ENCODE assay signal across 29 mouse cellular contexts in genomic region chr12:115003118-115003517, GRCm38 (mm10).
"Had no signal": no experiment of that assay in that cellular context is flagged by ENCODE, and none has a peak within 500 bp of the region (broad histone marks: within the 10 kb centered on the region; RNA-seq: fewer than 3 reads in every experiment).

No protein-coding gene starts in this region.

- H3K9ac ChIP-seq: heart, embryonic 13.5 days; heart, embryonic 15.5 days; hindbrain, embryonic 12.5 days; hindbrain, embryonic 14.5 days; intestine, embryonic 15.5 days; limb, embryonic 12.5 days; liver, embryonic 13.5 days had no signal

- H3K9me3 ChIP-seq: heart, embryonic 15.5 days; intestine, embryonic 15.5 days; limb, embryonic 10.5 days; liver, embryonic 13.5 days had no signal

- ATAC-seq: hindbrain, embryonic 16.5 days; inflammation-experienced regulatory T-cells, adult 6 months; intestine, embryonic 15.5 days; intestine, postnatal 0 days had no signal

- DNase-seq: gastrocnemius, adult 2 months; gastrocnemius, postnatal 10 days; gastrocnemius, postnatal 25 days; heart, adult 11 months; heart, adult 2 months; heart, postnatal 14 days; heart, postnatal 36 days; kidney, adult 18-20 months; kidney, adult 8-10 months; kidney, postnatal 10 days; kidney, postnatal 25 days; kidney, postnatal 4 days; liver; liver, embryonic 13.5 days had no signal

- H3K27me3 ChIP-seq: heart, embryonic 13.5 days; heart, embryonic 15.5 days; hindbrain, embryonic 12.5 days; intestine, embryonic 15.5 days; limb, embryonic 12.5 days; liver, embryonic 13.5 days had no signal

- H3K27ac ChIP-seq: gastrocnemius, adult 2 months; heart, adult 2 months; heart, embryonic 13.5 days; heart, embryonic 15.5 days; hindbrain, embryonic 10.5 days; hindbrain, embryonic 12.5 days; hindbrain, embryonic 14.5 days; intestine, embryonic 15.5 days; layer of hippocampus, adult 2 months; left cerebral cortex, adult 2 months; limb, embryonic 10.5 days; limb, embryonic 12.5 days; liver, embryonic 13.5 days had no signal

- H3K4me3 ChIP-seq: gastrocnemius, adult 2 months; heart, adult 2 months; heart, embryonic 13.5 days; heart, embryonic 15.5 days; hindbrain, embryonic 10.5 days; hindbrain, embryonic 12.5 days; intestine, embryonic 15.5 days; layer of hippocampus, adult 2 months; left cerebral cortex, adult 2 months; limb, embryonic 10.5 days; limb, embryonic 12.5 days; liver, embryonic 13.5 days had no signal

- H3K4me2 ChIP-seq: heart, embryonic 11.5 days; heart, embryonic 13.5 days; heart, embryonic 15.5 days; hindbrain, embryonic 12.5 days; hindbrain, embryonic 14.5 days; intestine, embryonic 15.5 days; limb, embryonic 12.5 days; liver, embryonic 11.5 days; liver, embryonic 13.5 days had no signal

- H3K4me1 ChIP-seq: heart, embryonic 13.5 days; heart, embryonic 15.5 days; hindbrain, embryonic 10.5 days; hindbrain, embryonic 12.5 days; intestine, embryonic 15.5 days; limb, embryonic 10.5 days; limb, embryonic 12.5 days; liver, embryonic 13.5 days had no signal

- H3K36me3 ChIP-seq: heart, embryonic 13.5 days; heart, embryonic 15.5 days; hindbrain, embryonic 10.5 days; hindbrain, embryonic 12.5 days; intestine, embryonic 15.5 days; limb, embryonic 10.5 days; limb, embryonic 12.5 days; liver, embryonic 13.5 days had no signal
